Mouse (Mus musculus) E14TG2a.4 (cell line): Measurements from ENCODE around the gene Usp45.

Source experiments
- CTCF ChIP-seq: conservative IDR thresholded peaks from 2 replicates; pipeline ENCODE4 v1.5.1; 2014; ENCODE audit warnings: low read length
- NANOG ChIP-seq: IDR thresholded peaks from 2 replicates; pipeline ENCODE4 v1.6.1; 2014; ENCODE audit warnings: borderline replicate concordance, low read length, mixed read lengths
- POU5F1 ChIP-seq: IDR thresholded peaks from 2 replicates; pipeline ENCODE4 v1.6.1; 2014; ENCODE audit warnings: low read length, borderline replicate concordance

DNA sequence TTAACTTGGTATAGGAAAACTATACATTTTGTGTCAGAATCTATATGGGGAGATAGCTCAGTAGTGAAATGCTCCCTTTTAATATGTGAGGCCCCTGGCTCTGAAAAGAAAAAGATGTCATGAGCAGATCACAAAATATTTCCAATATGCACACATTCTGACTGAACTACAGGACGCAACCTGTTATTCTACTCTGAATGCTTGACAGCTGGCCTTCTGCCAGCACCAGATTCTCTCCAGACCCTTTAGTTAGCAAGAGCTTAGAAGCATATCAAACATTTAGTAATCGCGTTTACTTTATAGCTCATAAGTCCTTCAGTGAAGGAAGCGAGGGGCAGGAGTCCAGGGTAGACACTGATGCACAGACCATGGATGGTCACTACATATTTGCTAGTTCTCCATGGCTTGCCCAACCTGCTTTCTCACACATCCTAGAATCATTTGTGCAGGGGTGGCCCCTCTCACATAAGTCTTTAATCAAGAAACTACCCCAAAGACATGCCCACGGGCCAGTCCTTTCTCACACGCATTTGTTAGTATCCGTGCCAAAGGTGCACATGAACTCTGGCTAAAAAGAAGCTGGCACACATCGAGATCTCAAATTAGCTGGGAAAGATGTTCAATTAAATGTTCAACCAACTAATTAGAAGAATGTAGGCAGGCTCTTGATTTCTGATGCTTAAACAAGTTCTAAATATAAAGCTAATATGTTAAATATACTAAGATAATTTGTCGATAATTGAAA, 5.4 kb upstream of the Usp45 start:
- no peak for TF ChIP-seq CTCF
- TF ChIP-seq NANOG = no peak
- TF ChIP-seq POU5F1 = no peak
